Mouse (Mus musculus) G1E (cell line): ENCODE data around the gene Gm5901. TPM values are rescaled to one million over a fixed set of nuclear protein-coding genes. Genes with fewer than 3 reads are reported as not detected.

Experiments used
- ATAC-seq: 2 replicates; pipeline ENCODE4 v1.8.0; 2016; ENCODE audit warnings: mild to moderate bottlenecking; ENCODE audit not compliant: insufficient number of reproducible peaks, poor library complexity, low FRiP score, severe bottlenecking; ENCODE audit errors: extremely low read depth
- DNase-seq: peaks from one replicate; pipeline ENCODE4 v3.0.0; 2012; ENCODE audit warnings: low spot score
- H3K27me3 ChIP-seq: 2 replicates; pipeline ENCODE4 v1.6.1; 2012; ENCODE audit warnings: mild to moderate bottlenecking, low read length, inconsistent platforms; ENCODE audit not compliant: insufficient read depth
- H3K36me3 ChIP-seq: replicated peaks from 2 replicates; pipeline ENCODE3; 2012; ENCODE audit warnings: mild to moderate bottlenecking, inconsistent platforms
- H3K4me1 ChIP-seq: 2 replicates; pipeline ENCODE4 v1.6.1; 2012; ENCODE audit warnings: low read depth, low read length, inconsistent platforms, mixed read lengths; ENCODE audit not compliant: insufficient read depth
- H3K4me3 ChIP-seq: 2 replicates; pipeline ENCODE4 v1.5.1; 2012; ENCODE audit warnings: low read depth, mild to moderate bottlenecking, inconsistent platforms, low read length, moderate library complexity, mixed read lengths
- H3K9me3 ChIP-seq: replicated peaks from 2 replicates; pipeline ENCODE4 v1.6.1; 2012; ENCODE audit warnings: inconsistent platforms
- CTCF ChIP-seq: IDR thresholded peaks from 2 replicates; pipeline ENCODE4 v1.5.1; 2012; ENCODE audit warnings: low read depth, low read length, inconsistent platforms, mixed read lengths
- GATA1 ChIP-seq: IDR thresholded peaks from 2 replicates; pipeline ENCODE4 v1.6.1; 2012; ENCODE audit warnings: borderline replicate concordance, low read length, inconsistent platforms, mixed read lengths
- GATA2 ChIP-seq: IDR thresholded peaks from 2 replicates; pipeline ENCODE4 v1.6.1; 2012; ENCODE audit warnings: low read depth, low read length, inconsistent platforms, borderline replicate concordance
- POLR2AphosphoS5 ChIP-seq: IDR thresholded peaks from 2 replicates; pipeline ENCODE4 v1.6.1; 2012; ENCODE audit warnings: low read depth, low read length, inconsistent platforms; ENCODE audit not compliant: insufficient replicate concordance
- TAL1 ChIP-seq: conservative IDR thresholded peaks from 2 replicates; pipeline ENCODE4 v1.6.1; 2012; ENCODE audit warnings: low read depth, low read length, inconsistent platforms, mixed read lengths
- polyA plus RNA-seq: library from polyadenylated mRNA; stranded (reverse); fragments of >175 nt; gene quantifications from 2 replicates; pipeline ENCODE4 v1.2.3, GENCODE M21; 2012
- total RNA-seq, 2 experiments: library from RNA; stranded (forward) in 1 of 2; stranded (reverse) in 1 of 2; fragments of 200-1000 nt in 1 of 2; fragments of >200 nt in 1 of 2; fragmentation: Nextera tagmentation in 1 of 2; gene quantifications; 2 replicates each; pipeline ENCODE4 v1.2.3; 2014 to 2017

Gene Gm5901
- total and polyA plus RNA-seq, 3 experiments = 0.16 TPM; not detected in 2

- Histone ChIP-seq H3K36me3 (peaks cover 89% of the 10 kb centered on the region), H3K9me3 (no peaks in the 10 kb centered on the region), H3K4me1 (no peaks in the 10 kb centered on the region), H3K27me3 (no peaks in the 10 kb centered on the region), H3K4me3 (no peak overlapping the region)
- DNase-seq (no peak), ATAC-seq (no peak)
- TF ChIP-seq POLR2AphosphoS5 (no peak), CTCF (no peak), GATA1 (no peak), GATA2 (no peak), TAL1 (no peak)
Measured at GRCm38 (mm10) chr7:105380329-105380728, 5.5 kb downstream of the Gm5901 start.

- ATAC-seq = no peak
- no peak for TF ChIP-seq POLR2AphosphoS5
- no peak for TF ChIP-seq GATA2
- TF ChIP-seq TAL1 = no peak
- no peak for TF ChIP-seq GATA1
- TF ChIP-seq CTCF = no peak
Measured at GRCm38 (mm10) chr7:105387696-105388095, 12.9 kb downstream of the Gm5901 start.

GRCm38 (mm10) chr7:105390236-105390635 is 15.4 kb downstream of the Gm5901 start:
- H3K9me3 ChIP-seq = no peaks in the 10 kb centered on the region
- H3K27me3 ChIP-seq = no peaks in the 10 kb centered on the region
- no peaks in the 10 kb centered on the region; the same call in 1 of the 2 replicates for H3K4me1 ChIP-seq
- no peak overlapping the region for H3K4me3 ChIP-seq
- no peak for TF ChIP-seq POLR2AphosphoS5
- TF ChIP-seq TAL1 = no peak
- TF ChIP-seq CTCF = no peak
- TF ChIP-seq GATA2 = no peak
- no peak for TF ChIP-seq GATA1
- DNase-seq = no peak
- no peak for ATAC-seq
- peaks cover 70% of the 10 kb centered on the region for H3K36me3 ChIP-seq

More at GRCm38 (mm10) chr7:105387696-105388095, 12.9 kb downstream of the Gm5901 start:
- DNase-seq = no peak
- Histone ChIP-seq H3K4me3 (no peak overlapping the region), H3K27me3 (no peaks in the 10 kb centered on the region), H3K36me3 (peaks cover 79% of the 10 kb centered on the region), H3K9me3 (no peaks in the 10 kb centered on the region), H3K4me1 (no peaks in the 10 kb centered on the region; the same call in 1 of the 2 replicates)

DNA sequence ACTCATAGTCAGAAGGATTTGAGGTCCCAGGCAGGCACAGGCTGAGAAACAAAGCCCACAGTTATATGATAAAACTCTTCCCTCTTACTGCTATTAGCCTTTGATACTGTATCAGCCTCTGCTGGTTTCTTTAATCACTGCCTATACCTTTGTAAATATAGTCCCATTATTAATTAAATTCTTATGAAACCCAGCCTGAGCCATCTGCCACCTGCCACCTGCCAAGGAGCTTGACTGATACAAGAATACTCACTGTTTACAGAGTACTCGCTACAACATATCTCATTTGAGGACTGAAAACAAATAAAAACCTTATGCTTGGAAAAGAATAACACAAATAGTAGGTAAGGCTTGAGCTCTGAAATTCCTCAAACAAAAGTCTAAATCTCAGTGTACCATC is 19.8 kb downstream of the Gm5901 start:
- Histone ChIP-seq H3K4me3 (no peak overlapping the region), H3K4me1 (peaks cover 27% of the 10 kb centered on the region), H3K27me3 (no peaks in the 10 kb centered on the region), H3K36me3 (peaks cover 40% of the 10 kb centered on the region), H3K9me3 (no peaks in the 10 kb centered on the region)
- TF ChIP-seq CTCF (no peak), POLR2AphosphoS5 (no peak), TAL1 (no peak), GATA1 (no peak), GATA2 (no peak)
- no peak for DNase-seq
- no peak for ATAC-seq

- DNase-seq = no peak
- Histone ChIP-seq H3K4me3 (no peak overlapping the region), H3K9me3 (no peaks in the 10 kb centered on the region), H3K36me3 (peaks cover 33% of the 10 kb centered on the region), H3K4me1 (peaks cover 28% of the 10 kb centered on the region), H3K27me3 (no peaks in the 10 kb centered on the region)
- TF ChIP-seq GATA1 (no peak), CTCF (no peak), POLR2AphosphoS5 (no peak), GATA2 (no peak), TAL1 (no peak)
- ATAC-seq = no peak
Measured at GRCm38 (mm10) chr7:105395131-105395820, 20.4 kb downstream of the Gm5901 start.

DNA sequence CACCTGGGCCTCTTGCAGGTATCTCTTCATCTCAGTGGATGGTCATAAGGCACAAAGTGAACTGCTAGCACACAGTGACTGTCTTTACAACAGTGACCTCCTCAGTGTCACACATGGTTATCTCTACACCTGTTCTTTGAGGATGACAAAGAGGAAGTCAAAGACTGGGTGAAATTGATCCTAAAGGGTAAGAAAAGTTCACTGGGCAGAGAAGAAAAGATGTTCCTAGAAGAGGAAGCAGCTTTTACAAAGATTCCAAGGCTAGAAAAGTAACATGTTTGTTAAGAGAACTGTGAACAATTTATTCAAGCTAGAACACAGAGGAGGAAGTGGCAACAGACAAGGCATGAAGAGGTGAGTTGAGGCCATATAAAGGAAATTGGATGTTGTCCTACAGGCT is 21.3 kb downstream of the Gm5901 start:
- no peak for TF ChIP-seq TAL1
- no peak for TF ChIP-seq CTCF
- TF ChIP-seq POLR2AphosphoS5 = no peak
- TF ChIP-seq GATA1 = no peak
- TF ChIP-seq GATA2 = no peak
- Histone ChIP-seq H3K36me3 (peaks cover 33% of the 10 kb centered on the region), H3K9me3 (no peaks in the 10 kb centered on the region), H3K4me3 (no peak overlapping the region), H3K4me1 (peaks cover 33% of the 10 kb centered on the region), H3K27me3 (no peaks in the 10 kb centered on the region)
- ATAC-seq (no peak), DNase-seq (no peak)
